Mouse (Mus musculus): Measurements from ENCODE around the gene Gm49368.
"Not testable (repeated sequence)": the region's sequence is repeated elsewhere in the genome, so short reads cannot be mapped to it uniquely, and the experiment has no call there.

Gm49368 gene

DNA sequence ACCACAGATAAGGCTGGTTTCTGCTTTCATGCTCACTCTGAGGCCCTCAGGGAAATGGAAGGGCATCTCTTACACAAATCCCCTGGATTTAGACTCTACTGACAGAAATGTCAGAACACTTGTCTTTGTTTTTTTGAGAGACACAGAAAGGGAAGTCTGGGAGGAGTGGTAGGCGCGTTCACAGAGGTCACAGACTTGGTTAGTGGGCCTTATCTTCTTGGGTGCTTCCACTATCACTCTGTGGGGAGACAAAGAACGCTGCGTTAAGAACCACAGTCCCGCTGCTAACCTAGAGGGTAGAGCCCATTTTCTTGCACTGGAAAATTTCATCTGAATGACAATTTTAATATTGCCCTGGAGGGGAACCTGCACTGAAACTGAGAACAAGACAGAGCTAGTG lies 69.7 kb downstream of the Gm49368 start:
- DNase-seq (ENCODE audit: low spot score) = no peak

DNA sequence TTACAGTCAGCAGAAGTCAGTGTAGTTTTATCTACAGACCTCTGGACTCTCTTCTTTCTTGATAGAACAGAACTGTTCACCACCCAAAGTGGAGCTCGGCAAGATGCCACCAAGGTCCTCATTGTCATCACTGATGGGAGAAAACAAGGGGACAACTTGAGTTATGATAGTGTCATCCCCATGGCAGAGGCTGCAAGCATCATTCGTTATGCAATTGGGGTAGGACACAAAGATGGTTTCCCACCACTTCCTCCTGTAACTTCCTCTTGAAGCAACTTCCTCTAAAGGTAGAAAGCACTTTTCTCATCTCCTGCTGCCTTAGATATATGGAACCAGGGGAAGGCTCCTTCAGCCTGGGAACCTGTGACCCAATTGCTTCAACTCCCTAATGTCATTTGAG lies 71.1 kb downstream of the Gm49368 start:
- DNase-seq (ENCODE audit: low spot score) = no peak

DNA sequence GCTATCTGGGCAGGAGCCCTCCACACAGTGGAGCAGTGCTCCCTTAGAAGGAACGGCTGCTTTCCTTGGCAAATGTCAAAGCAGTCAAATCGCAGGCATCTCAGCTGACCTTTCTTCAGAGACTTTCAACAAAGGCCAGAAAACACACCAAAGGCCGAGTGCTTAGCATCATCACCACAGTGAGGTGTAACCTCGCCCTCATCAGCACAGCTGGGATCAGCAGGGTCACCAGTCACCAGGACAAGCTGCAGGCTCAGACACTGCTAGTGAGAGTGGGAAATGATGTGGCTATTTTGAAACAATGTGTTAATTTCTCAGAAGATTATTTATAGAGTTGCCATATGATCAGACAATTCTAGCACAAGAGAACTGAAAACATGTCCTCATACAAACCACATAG lies 74.4 kb downstream of the Gm49368 start:
- DNase-seq (ENCODE audit: low spot score) = no peak

DNA sequence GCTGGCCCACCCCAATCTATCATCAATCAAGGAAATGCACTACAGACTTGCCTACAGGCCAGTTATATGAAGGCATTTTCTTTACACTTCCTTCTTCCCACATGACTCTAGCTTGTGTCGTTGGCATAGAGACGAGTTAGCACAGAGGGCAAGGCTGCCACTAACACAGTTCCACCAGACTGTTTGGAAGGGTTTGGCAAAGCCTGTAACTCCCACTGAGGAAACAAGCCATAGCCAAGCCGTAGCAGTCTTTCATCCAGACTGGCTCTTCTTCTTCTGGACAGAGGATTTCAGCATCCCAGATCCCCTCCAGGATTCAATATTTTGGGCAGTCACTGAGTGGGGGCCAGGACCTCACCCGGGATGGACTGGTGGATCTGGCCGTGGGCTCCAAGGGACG lies 77.1 kb downstream of the Gm49368 start:
- DNase-seq (ENCODE audit: low spot score) = no peak

DNA sequence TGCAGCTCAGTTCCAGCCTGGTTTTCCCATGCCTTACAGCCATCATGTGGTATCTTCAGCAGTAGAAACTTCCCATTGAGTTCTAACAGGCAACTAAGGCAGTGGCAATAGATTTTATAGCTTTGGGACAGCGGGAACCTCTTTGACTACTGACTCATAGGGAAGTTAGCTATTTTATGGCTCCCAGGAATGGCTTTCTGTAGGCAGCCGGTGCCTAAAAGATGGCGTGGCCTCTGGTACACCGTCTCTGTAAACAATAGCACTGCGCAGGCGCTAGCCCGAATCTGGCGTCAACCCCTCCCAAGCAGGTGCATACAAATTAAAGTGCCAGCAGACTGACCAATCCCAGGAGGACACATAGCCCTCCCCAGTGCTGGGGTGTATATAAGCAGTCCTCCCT lies 88.5 kb downstream of the Gm49368 start:
- DNase-seq (ENCODE audit: low spot score) = no peak

DNA sequence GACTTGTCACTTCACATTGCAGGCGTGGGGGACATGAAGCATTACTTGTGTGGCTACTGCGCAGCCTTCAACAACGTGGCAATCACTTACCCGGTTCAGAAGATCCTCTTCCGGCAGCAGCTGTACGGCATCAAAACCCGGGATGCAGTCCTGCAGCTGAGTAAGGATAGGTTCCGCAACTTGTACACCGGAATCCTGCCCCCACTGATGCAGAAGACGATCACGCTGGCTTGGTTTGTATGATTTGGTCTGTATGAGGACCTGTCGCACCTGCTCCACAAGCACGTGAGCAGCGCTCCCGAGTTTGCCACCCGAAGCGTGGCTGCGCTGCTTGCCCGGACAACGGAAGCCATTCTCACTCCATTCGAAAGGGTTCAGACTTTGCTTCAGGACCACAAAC lies 91.6 kb downstream of the Gm49368 start, which contains the start of gene Itgad:
Itgad (plus strand) TSS at position 301 of the 400 bp plus-strand sequence.
- DNase-seq (ENCODE audit: low spot score) = no peak

DNA sequence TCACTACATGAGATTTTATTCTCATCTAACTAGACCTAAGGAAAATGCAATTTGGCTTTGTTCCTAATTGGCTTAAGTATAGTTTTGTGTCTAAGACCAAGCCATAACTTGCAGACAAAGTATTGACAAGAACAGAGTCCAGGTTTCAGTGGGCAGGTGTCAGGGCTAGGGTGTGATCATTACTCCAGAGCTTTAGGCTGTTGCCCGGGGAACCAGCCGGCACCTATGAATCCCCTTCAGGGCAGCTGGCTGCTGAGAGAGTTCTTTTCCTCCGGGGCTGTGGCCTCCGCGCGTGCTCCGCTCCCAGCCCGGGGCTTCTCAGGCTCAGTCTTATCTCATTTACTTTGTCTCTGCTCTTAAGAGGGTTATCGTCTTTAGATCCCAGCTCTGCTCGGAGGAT lies 92.4 kb downstream of the Gm49368 start:
- DNase-seq (ENCODE audit: low spot score) = no peak

DNA sequence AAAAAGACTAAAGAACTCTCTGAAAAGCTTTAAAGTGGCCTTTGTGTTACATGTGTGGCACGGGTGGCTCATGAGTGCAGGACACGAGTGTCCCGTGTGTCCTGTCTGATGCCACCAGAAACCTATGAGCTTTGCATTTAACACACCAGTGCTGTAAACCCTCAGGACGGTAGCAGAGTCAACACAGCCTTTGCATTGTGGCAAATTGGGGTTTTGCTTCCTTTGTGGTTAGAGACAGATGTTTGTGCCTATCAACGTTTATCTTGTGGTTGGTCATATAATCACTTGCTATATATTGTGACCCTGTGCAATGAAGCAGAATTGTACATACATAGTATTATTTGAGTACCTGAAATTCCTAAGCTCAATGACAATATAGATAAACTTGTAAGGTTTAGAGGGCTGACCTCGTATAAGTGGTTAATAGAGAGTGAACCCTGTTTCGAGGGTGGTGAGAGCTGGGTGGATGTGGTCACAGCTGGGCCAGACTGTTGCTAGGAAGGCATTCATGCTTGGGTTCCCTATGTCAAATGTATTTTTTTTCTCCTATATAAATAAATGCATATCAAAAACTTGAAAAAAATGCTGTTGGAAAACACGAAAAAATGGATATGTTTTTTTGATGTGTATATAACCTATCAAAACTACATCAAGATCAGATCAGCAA lies 96.3 kb downstream of the Gm49368 start:
- not testable (repeated sequence) for DNase-seq (ENCODE audit: low spot score)

DNA sequence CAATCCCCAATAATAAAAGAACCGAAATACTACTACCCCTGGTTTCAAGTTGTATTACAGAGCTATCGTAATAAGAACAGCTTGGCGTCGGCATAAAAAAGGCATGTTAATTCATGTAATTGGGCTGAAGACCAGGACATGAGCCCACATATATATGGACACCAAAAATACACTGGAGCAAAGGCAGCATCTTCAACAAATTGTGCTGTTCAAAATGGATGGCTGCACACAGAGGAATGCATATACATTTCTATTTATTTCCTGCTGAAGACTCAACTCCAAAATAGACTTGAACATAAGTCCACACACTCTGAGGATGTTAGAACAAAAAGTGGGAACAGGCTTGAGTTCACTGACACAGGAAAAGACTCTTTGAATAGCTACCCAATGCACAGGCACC lies 101.5 kb downstream of the Gm49368 start:
- no peak for DNase-seq (ENCODE audit: low spot score)

DNA sequence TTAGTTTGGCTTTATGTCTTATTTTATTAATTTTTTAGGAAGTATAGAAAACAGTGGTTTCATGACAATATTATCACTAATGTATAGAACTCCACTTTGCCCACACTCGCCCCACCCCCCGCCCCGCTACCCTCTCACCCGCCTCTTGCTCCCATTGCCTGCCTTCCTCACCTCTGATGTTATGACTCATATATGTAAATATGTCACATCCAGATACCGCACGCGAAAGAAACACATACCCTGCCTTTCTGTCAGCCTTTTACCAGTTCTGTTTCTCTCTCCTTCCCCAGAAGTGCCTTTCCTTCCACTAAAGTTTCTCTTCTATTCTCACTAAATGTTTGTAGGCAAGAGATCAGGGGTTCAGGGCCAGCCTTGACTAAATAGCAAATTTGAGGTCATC lies 103.9 kb downstream of the Gm49368 start:
- DNase-seq (ENCODE audit: low spot score) = no peak

DNA sequence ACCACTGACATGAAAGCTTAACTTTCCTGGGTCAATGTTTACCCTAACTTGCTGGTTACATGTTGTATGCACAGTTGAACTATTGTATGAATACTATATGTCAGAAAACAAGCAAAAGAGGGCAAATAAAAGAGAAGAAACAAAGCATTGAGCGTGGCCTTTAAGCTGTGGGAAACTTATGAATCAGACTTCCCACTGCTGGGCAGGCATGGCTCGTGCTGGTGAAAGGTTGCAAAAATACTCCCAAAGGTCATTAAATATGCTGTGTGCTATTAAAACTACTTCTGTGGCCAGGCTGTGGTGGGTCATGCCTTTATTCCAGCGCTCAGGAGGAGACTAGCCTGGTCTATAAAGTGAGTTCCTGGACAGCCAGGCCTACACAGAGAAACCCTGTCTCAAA lies 107.5 kb downstream of the Gm49368 start:
- DNase-seq (ENCODE audit: low spot score) = no peak

Data from urinary bladder, postnatal 10 days (tissue).